Mouse (Mus musculus) kidney, adult 8-10 months (tissue): ENCODE data around the gene Tln1.
"Not testable (repeated sequence)": the region's sequence is repeated elsewhere in the genome, so short reads cannot be mapped to it uniquely, and the experiment has no call there.

Experiments
- DNase-seq, 2 experiments: peaks; one replicate each; pipeline ENCODE4 v3.0.0; 2022

The Tln1 gene

DNA sequence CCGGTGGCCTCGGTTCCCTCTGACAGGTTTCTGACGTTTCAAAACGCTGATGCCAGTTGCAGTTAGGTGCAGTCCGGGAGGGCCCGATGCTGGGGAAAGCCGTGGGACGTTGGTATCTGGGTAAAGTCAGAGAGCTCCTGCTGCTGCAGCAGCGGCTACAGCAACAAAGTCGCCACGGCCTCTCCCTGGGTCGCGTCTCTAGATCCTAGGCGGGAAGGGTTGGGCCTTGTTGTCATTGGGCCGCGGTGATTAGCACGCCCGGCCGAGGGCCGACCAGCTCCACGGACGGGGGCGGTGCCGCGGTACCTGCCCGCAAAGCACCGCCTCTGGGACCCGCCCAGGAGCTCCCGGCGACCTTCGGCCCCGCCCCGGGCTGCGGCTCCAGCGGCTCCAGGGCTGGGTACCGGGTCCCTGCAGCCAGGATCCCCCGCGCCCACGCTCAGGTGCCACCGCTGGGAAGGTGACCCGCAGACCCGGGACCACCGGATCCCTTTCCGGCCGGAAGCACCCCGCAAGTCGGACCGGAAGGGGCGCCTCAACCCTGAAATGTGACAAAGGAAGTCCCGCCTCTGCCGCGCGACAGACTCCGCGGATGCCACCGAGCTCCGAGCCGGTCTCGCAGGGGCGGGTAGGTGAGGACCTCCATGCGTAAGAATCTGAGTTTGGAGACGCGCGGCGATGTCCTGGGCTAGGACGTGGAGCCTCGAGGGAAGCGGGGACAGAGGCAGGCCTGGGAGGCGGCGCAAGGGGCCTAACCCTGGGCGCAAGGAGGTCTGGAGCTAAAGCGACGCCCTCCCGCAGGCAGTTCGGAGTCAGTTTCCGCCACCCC lies 16.1 kb upstream of the Tln1 start, which contains the start of the genes Rgp1 and Gba2:
Gene Rgp1, plus strand, starts transcription at position 340 of the 829 bp plus-strand sequence.
Gene Gba2, minus strand, starts transcription at position 498 of the 829 bp plus-strand sequence.
- DNase-seq = peak; percentile 91 to 93

DNA sequence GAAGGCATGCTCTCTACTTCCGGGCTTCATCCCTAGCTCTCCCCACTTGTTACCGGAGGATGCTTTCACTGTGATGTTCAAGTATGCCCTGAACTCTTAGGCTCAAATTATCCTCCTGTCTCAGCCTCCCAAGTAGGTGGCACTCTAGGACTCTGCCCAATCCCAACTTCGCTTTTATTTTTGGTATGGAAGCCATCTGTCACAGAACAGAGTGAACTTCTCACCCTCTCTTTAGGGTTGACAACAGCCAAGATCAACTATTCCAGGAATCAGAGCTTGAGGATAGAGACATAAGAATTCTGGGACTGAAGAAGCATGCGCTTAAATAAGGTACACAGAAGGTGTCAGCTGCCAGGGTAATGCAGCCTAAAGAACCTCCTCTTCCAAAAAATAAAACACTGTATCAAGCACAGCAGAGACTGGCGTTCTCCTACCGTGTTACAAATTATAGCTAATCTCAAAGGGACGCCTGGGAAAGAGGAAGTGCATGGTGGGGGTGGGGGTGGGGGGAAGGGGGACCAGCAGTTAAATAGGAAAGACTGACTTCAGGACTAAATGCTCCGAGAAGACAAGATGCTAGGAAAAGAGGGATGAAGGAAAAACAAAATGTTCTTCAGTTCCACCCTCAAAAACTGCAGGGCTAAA lies 14.9 kb upstream of the Tln1 start:
- no peak for DNase-seq

DNA sequence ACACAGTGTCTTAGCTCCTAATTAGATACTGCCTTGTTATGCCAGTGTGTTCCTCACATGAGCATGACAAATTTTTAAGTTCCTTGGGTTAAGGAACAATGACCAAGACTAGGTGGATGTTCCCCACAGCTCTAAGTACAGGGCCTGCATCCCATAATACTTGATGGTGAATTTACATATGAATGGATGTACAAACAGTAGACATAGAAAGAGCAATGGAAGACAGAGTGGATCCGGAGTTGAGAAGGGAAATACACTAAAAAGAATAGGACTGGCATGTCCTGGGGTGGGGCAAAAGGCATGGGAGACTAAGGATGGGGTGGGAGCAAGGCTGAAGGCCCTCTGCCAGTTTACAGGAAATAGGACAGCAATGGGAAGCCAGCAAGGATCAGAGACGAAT lies 12.9 kb upstream of the Tln1 start:
- no peak for DNase-seq

DNA sequence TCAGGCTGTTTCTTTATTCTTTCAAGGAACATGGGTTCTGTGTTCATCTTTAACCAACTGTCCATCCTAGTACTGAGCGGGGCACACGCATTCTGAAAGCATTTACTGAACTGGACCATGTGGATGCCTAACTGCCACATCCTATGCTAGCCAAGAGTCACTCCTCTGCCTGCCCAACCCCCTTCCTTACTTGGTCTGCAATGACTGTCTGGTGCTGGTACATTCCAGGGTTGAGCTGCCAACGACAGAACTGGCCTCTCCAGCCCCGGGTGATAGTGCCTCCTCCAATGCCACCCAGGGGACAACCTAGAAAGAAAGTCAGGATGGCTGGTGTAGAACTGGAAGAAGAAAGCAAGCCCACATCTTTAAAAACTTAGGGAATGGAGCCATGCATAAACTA lies 11.1 kb upstream of the Tln1 start:
- no peak for DNase-seq

DNA sequence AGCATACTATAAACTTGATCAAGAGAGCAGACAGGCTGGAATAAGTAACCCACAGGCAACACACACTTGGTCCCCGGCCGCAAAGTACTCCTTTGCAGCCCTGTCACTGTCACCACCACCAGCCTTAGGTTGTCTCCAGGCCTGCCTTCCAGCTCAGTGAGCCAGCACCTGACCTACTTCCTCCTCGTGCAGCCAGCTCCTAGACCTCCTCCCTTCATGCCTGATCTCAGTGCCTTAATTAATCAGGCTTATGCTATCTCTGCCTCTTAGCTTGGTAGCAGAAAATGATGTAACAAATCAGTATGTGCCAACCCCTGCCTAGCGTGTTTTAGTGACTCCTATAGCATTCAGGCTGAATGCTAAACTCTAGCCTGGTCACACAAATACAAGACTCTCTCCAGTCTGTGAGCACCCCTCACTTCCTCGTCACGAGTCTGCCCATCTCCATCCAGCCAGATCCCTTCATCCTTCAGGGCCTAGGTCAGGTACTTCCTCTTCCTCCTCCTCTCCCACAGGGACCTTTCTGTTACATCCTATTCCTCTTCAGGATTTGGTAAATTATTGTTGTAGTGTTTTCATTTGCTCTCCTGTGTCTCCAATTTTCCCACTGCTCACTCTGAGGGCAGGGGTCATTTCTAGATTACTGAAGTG lies 9.0 kb upstream of the Tln1 start:
- DNase-seq = no peak

DNA sequence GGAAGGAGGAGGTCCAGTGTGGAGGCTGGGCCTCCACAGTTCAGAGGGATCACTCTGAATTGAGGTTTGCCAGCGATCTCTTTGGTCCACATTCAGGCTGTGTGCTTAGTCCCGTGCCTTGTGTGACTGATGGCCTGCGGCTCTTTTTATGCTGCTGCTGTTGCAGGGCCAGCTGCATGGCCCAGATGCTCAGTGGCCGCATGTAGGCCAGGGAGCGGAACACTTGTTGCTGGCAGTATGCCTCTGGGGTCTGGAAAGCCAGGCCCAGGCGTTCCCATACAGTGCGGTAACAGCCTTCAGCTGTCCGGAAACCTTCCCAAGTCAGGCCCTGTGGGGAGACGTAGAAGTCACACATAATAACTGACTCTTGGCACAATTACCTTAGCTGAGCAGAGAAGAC lies 4.6 kb upstream of the Tln1 start:
- no peak for DNase-seq

DNA sequence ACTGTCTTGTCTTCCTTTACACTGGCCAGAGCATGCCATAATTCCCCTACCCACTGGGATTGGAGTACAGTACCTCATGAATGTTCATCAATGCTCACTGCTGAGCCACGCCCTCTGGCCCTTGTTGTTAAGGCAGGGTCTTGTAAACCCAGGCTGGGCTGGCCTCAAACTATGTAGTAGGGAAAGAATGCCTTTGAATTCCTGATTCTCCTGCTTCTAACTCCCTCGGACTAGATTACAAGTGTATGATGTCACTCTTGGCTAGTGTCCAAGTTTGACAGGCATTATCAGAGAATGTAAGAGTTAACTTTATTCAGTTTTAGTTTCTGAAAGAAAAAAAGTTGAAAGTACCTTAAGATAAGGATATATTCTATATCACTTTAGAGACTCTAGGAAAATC lies 1.7 kb upstream of the Tln1 start:
- no peak for DNase-seq

DNA sequence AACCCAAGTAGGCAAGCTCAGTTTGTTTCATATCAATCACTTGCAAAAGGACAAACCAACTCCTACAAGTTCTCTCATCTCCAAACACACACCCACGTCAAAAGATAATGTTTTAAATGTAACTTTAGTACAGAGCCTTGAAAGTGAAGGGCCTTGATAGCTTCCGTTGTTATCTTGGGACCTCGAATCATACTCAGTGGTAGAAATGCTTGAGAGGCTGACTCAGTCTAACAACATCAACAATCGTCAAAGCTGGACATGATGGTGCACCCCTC lies 1.0 kb upstream of the Tln1 start:
- DNase-seq = no peak

DNA sequence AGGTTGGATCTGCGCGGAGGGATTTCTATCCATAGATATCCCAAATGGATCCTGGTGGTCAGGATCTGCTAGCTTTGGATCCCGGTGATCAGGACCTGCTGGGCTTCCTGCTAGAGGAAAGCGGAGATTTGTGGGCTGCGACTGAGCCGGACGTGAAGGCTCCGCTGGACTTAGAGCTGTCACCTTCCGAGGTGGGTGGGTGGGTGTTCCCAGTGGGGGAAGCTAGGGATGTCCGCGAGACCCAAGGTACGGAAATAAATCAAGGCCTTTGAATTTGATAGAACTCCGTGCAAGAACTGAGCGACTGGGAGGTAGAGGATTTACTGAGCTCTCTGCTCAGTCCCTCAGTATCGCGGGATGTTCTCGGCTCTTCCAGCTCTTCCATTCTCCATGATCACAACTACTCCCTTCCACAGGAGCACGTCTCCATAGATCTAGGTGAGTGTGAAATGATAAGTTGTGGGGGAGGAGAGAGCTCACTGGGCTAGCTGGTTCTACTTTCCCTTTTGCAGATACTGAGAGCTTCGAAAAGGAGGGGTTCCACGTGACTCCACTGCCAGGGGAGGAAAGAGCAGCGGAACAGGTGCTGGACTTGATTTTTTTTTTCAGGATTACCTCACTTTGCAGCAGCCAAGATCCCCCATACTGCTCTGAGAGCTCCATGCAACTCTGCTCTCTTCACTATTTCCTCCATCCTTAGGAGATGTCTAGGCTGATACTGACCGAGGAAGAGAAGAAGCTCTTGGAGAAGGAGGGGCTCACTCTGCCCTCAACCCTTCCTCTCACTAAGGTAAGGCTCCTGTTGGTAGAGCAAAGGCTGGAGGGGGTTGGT lies 494 bp upstream of the Tln1 start:
- no peak for DNase-seq

DNA sequence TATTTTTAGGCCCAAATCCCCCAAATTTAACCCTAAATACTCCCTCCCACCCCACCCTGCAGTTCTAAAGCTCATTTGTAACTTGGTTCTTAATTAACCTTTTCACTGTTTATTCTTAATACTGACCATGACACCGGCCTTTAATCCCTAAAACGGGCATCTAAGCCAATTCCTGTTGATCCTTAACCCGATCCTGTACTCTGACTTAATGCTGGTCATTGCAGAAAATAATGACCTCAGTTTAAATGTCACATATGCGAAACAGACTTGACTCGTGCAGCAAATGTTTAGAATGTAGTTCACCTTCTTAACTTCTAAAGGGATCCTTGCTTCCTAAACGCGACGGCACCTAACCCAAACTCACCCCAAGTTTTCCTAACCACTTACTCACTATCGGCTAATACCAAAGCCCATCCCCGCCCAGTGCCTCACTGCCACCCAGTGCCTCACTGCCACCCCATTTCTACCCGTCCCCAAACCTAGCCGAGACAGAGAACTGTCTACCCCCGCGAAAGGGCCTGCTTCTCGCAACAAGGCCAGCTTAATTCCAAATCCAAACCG lies 975 bp downstream of the Tln1 start:
- peak in 1 of 2 experiments; percentile 63 for DNase-seq

DNA sequence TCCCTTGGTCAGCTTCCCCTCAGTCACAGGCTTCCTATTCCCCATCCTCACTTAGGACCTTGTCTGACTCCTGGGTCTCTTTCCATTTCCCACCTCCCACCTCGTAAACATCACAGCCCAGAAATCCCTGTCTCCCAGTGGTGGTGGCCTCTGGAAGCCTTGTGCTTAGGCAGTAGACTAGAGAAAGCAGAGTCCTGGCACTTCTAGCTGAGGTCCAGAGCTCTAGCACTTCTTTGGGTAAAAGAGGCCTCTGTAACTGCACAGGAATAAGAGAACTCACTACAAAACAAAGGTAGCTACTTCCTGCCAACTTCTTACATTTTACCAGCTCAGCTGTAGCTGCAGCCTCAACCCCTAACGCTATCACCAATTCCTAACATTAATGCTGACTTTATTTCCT lies 1.5 kb downstream of the Tln1 start:
- no peak for DNase-seq

DNA sequence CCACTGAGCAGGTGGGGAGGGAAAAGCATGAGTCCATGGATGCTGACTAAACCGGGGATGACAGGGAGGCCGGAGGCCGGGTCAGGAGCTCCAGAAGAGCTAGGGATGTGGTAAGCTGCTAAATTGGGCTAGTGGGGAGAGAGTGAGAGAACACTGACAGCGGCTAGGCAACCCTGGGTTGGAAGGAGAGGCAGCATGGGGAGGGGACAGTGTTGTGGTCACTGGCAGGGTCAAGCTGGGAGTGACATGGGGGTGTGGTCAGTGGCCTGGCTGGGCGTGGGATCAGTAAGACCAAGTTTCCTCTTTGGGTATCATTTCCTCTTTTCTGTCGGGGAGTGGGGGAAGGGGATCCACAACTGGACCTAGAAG lies 2.3 kb downstream of the Tln1 start:
- peak; percentile 58 to 61 for DNase-seq

DNA sequence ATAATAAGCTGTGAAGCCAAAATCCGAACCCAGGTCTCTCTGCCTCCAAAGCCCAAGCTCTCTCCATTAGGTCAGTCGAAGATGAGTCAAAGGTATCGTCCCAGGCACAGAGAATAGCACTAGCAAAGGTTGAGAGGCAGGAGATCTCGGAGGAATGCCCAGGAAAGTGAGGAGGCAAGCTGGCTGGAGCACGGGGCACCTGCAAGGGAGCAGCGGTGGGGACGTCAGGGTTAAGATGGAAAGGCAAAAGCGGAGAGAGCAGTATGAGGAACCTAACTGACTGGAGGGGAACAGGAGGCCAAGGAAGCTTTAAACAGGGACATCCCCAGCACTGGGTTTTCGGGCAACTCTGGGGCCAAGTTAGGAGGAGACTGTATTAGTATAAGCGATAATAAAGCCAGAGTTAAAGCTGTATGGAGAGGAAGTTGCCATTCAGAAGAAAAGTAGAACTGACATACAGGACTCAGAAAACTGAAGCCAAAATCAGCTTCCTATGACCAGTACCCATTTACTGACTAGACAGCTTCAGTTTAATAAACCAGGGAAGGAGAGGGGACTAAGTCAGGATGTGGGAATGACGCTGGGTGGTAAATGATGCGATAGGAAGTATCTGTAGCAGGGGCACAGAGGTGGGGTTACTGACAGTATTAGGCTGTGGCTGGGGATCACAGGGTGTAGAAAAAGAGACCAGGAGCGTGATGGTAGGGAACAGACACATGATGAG lies 2.8 kb downstream of the Tln1 start:
- no peak for DNase-seq

DNA sequence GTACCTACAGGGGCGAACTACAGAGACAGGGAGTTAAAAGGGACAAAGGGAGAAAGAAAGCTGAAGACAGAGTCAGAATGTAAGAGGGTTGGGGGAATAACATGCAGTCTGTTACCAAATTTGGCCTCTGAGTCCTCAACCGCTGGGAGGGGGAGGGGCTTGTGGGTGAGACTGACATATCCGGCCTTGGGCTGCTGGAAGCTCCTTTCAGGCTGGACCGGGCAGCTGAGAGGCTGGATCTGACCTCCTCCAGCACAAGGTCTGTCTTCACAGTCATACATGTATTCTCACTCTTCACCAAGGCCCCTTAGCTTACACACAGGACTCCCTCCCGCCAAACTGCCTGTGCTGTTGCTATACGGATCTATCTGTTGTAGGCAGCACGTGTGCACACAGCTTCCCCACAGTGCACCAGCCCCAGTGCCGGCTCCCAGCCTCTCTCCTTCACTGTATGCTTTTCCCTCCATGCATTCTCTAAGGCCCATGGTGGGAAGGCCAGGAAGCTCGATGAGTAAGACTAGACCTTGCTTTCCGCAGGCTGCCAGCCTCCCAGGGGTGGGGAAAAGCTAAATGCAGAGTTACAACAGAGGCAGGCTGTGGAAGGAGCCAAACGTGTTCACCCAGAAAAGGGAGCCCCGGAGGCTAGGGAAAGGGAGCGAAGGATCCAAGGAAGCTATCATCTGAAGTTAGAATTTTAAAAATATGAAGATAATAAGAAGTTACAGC lies 3.7 kb downstream of the Tln1 start:
- peak; percentile 69 to 76 for DNase-seq

DNA sequence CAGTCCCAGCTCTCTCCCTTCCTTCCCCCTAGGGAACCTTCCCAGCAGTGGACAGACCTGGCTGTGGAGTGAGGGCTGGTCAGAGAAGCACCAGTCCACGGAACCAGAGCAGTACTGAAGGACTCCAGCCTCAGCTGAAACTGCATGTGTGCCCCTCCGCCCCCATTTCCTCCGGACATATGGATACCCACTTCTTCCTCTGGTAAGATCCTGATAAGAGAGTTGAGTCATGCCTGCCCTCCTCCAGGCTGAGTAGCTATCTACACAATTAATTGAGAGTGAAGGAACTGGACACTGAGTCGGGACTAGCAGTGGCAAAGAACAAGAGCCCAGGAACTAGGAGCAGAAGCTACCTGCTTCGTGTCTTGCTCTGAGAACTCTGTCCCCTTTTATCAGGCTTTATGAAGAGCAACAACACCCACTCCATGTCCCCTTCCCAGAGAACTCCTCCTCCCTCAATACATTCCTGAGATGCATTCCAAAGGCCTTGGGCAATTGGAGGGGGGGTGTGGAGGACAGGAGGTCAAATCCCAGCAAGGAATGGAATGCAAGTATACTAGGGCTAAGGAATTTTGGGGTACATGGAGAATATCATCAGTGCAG lies 4.4 kb downstream of the Tln1 start:
- peak; percentile 68 to 80 for DNase-seq

DNA sequence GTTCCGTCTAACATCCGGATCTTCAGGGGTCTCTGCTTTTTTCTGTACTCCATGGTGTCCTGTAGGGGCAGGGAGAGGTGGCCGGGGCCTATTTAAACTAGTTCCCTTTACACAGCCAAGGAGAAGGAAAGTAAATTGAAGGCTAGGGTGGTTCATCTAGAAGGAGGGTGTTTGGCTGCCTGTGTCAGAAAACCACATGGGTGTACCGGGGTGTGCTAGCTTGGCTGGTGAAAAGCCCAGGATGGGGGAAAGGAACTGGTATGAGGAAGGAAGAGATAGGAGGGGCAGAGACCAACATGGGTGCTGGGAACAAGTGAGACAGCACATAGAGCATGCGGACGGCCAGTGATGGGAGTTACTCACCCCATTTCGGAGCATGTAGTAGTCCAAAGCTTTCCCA lies 6.6 kb downstream of the Tln1 start:
- DNase-seq = no peak

DNA sequence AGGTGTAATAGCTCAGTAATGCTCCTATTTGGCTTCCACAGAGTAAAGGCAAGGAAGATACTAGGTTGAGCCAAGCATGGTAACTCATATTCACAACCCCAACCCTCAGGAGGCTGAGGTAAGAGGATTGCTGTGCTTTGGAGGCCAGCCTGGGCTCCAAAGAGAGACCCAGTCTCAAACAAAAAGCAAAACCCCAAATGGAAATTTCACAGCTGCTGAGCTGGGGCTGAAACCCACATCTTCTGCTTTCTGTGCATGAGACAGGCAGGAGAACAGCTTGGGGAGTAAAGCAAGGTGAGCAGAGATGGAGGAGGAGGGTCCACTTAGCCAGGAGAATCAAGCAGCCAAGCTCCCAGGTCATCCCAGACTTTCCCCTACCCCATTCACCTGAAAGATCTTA lies 8.6 kb downstream of the Tln1 start:
- DNase-seq = no peak

DNA sequence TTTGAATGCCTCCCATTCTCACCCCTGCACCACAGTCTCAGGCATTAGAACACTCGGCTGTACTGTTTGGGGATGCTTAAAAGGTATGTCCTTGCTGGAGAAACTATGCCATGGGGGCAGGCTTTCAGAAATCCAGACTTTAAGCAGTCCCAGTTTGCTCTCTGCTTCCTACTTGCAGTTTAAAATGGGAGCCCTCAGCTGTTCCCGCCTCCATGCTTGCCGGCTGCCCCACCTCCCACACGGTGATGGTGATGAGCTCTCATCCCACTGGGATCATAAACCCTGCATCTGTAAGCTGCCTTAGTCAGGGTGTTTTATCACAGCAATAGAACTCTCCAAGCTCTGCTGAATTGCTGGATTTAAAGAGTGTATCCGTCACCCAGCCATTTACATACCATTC lies 10.1 kb downstream of the Tln1 start:
- no peak for DNase-seq

DNA sequence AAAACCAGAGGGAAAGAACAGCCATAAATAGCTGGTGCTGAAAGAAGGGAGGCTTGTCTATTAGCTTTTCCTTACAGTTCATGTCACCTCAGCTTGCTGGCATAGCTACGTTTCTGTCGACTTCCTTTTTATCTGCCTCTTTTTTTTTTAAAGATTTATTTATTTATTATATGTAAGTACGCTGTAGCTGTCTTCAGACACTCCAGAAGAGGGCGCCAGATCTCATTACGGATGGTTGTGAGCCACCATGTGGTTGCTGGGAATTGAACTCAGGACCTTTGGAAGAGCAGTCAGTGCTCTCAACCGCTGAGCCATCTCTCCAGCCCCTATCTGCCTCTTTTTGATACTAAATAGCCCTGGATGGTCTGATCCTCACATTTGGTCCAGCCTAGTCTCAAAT lies 10.6 kb downstream of the Tln1 start:
- DNase-seq = not testable (repeated sequence)

DNA sequence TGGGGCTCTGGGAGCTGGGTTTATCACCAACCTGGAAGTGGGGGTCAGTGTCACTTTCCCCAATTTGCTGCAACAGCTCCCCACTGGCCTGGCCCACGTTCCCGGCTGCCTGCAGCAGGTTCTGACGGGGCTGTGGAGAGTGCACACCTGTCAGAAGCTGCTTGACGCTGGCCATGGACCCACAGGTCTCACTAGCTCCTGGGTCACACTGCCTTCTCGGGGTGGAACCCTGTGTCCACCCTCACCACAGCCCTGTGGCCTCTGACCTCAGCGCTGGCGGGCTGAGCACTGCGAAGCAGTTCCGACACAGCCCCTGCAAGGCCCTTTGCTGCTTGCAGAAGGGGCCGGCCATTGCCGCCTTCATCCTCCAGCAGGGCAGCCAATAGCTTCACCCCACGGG lies 13.4 kb downstream of the Tln1 start:
- DNase-seq = no peak

DNA sequence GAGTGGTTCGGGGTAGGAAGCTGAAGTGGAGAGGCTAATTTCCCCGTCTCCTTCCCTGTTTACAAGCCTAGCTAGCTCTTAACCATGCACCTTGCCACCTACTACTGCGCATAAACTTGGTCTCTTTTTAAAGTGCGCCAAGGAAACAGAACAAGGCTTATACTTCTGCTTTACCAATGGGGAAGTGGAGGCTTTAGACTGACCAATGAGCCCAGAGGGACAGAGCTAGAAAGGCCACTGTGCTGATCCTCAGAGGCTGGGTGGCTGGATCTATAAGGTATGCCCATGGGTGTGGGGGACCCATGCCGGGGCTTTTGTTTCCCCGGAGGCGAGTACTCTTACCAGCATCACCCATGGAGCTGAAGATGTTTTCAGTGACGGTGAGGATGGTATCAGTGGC lies 15.3 kb downstream of the Tln1 start:
- no peak for DNase-seq
